Mouse (Mus musculus) kidney, embryonic 14.5 days (tissue): ENCODE data around the gene Atp6ap1. TPM values are rescaled to one million over a fixed set of nuclear protein-coding genes. Genes with fewer than 3 reads are reported as not detected.

Experiments
- ATAC-seq: fragments of 200-750 bp; cut with Nextera tagmentation; 2 replicates; pipeline ENCODE4 v1.8.0; 2017; ENCODE audit warnings: moderate number of reproducible peaks, mild to moderate bottlenecking, moderate TSS enrichment, moderate library complexity; ENCODE audit not compliant: low FRiP score, low TSS enrichment
- H3K27ac ChIP-seq: fragments of 300-500 bp; sonication (generic); 2 replicates; pipeline ENCODE4 v1.5.1; 2014; ENCODE audit warnings: low read depth, mild to moderate bottlenecking, low read length, moderate library complexity, mixed read lengths
- H3K27me3 ChIP-seq: fragments of 300-500 bp; sonication (generic); 2 replicates; pipeline ENCODE4 v1.6.1; 2014; ENCODE audit warnings: mild to moderate bottlenecking, low read length; ENCODE audit not compliant: control insufficient read depth, insufficient read depth
- H3K36me3 ChIP-seq: fragments of 300-500 bp; sonication (generic); 2 replicates; pipeline ENCODE4 v1.6.1; 2014; ENCODE audit warnings: low read length, mixed read lengths; ENCODE audit not compliant: control insufficient read depth, insufficient read depth
- H3K4me1 ChIP-seq: fragments of 300-500 bp; sonication (generic); 2 replicates; pipeline ENCODE4 v1.6.1; 2014; ENCODE audit warnings: low read length, mixed read lengths; ENCODE audit not compliant: control insufficient read depth, insufficient read depth
- H3K4me2 ChIP-seq: fragments of 300-500 bp; sonication (generic); replicated peaks from 2 replicates; pipeline ENCODE4 v1.6.1; 2014; ENCODE audit warnings: low read depth, mild to moderate bottlenecking, low read length
- H3K4me3 ChIP-seq: fragments of 300-500 bp; sonication (generic); 2 replicates; pipeline ENCODE4 v1.5.1; 2014; ENCODE audit warnings: mild to moderate bottlenecking, low read length
- H3K9ac ChIP-seq: fragments of 300-500 bp; sonication (generic); 2 replicates; pipeline ENCODE4 v1.6.1; 2014; ENCODE audit warnings: low read depth, mild to moderate bottlenecking, low read length, moderate library complexity
- H3K9me3 ChIP-seq: fragments of 300-500 bp; sonication (generic); 2 replicates; pipeline ENCODE4 v1.6.1; 2016; ENCODE audit warnings: low read length; ENCODE audit not compliant: control insufficient read depth
- WGBS: fragments of 180-500 bp; shearing (Covaris S2); extraction: QIAGEN DNeasy Blood & Tissue Kit; methylation state at CpG from one replicate; pipeline ENCODE4 v1.1.7; 2014; 5-methylcytosine and 5-hydroxymethylcytosine counted together
- polyA plus RNA-seq: library from polyadenylated mRNA; unstranded; fragments of >200 nt; fragmentation: Nextera tagmentation; extraction: Ambion mirVana; gene quantifications from 2 replicates; pipeline ENCODE4 v1.2.1, GENCODE M21; 2014

The Atp6ap1 gene
- polyA plus RNA-seq, 1 experiment from 2014 or later = 93.6 TPM

- no peaks in the 10 kb centered on the region for H3K27me3 ChIP-seq
- no peak overlapping the region for H3K4me3 ChIP-seq
- no peak overlapping the region for H3K9ac ChIP-seq
- H3K4me1 ChIP-seq = no peaks in the 10 kb centered on the region
- WGBS = 74% methylated on average over 1 of the region's 1 CpGs
- H3K9me3 ChIP-seq = no peaks in the 10 kb centered on the region
- H3K36me3 ChIP-seq = peaks cover 9% of the 10 kb centered on the region; the same call in 1 of the 2 replicates
- ATAC-seq = no peak
- H3K27ac ChIP-seq = no peak overlapping the region
- no peak overlapping the region for H3K4me2 ChIP-seq
Measured at GRCm38 (mm10) chrX:74298348-74298747, 1.5 kb downstream of the Atp6ap1 start.

GRCm38 (mm10) chrX:74299721-74300120 is 2.8 kb downstream of the Atp6ap1 start:
- Histone ChIP-seq H3K27ac (no peak overlapping the region), H3K4me2 (no peak overlapping the region), H3K36me3 (peaks cover 9% of the 10 kb centered on the region; the same call in 1 of the 2 replicates), H3K4me3 (no peak overlapping the region), H3K4me1 (no peaks in the 10 kb centered on the region), H3K27me3 (no peaks in the 10 kb centered on the region), H3K9me3 (no peaks in the 10 kb centered on the region), H3K9ac (no peak overlapping the region)
- WGBS = 93% methylated on average over 3 of the region's 3 CpGs
- no peak for ATAC-seq

- peak; percentile 85 for ATAC-seq
- H3K4me3 ChIP-seq = peak within 1 kb of the TSS; percentile 60
- no peaks in the 10 kb centered on the region for H3K27me3 ChIP-seq
- 25% methylated on average over 41 of the region's 41 CpGs for WGBS
- 0 out of 2 replicates have a peak, but pooled peaks cover 3% of the 10 kb centered on the region for H3K4me1 ChIP-seq
- no peaks in the 10 kb centered on the region for H3K9me3 ChIP-seq
- H3K4me2 ChIP-seq = peak within 1 kb of the TSS; percentile 56
- H3K9ac ChIP-seq = peak within 1 kb of the TSS; percentile 68
- H3K27ac ChIP-seq = peak within 1 kb of the TSS; percentile 79
- peaks cover 39% of the 10 kb centered on the region for H3K36me3 ChIP-seq
Measured at GRCm38 (mm10) chrX:74304867-74305700, 8.2 kb downstream of the Atp6ap1 start, which contains the start of gene Gdi1. TSS of gene Gdi1 (plus strand) at chrX:74304998.

DNA sequence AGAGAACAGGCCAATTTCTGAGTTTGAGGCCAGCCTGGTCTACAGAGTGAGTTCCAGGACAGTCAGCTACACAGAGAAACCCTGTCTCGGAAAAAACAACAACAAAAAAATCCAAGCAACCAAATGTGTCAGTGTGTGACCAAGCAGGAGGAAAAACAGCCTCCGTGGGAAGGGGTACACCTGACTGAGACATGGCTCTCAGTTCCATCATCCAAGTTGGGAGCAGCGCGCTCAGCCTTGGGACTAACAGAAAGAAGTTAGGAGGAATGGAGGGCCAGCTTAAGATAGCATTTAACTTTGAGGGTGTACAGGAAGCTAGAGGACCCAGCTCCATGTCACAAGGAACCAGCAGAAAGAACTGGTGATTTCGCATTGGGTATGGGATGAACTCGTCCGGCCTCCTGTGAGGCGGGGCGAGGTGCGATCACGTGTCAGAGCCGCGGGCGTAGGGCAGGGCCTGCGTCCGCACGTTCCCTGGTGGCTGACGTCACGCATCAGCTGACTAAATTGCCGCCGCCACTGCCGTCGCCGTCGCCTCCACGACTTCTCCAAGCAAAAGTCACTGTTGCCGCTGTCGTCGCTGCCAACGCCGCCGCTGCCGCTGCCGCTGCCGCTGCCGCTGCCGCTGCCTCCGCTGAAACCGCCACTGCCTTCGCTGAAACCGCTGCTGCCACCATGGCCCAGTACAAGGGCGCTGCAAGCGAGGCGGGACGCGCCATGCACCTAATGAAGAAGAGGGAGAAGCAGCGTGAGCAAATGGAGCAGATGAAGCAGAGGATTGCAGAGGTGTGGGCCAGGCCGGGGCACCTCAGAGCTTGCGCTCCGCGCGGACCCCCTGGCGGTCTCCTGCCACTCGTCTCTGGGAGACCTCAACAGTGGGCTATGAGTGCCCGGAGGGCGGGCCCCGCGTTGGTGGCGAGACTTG is 15.9 kb downstream of the Atp6ap1 start, which contains the start of gene Fam50a:
Fam50a (plus strand) TSS at position 494 of the 925 bp plus-strand sequence.
- Histone ChIP-seq H3K36me3 (peaks cover 29% of the 10 kb centered on the region), H3K27me3 (no peaks in the 10 kb centered on the region), H3K27ac (peak within 1 kb of the TSS; percentile 51; the same call in 1 of the 2 replicates), H3K4me1 (no peaks in the 10 kb centered on the region), H3K4me2 (peak within 1 kb of the TSS; percentile 63), H3K4me3 (peak within 1 kb of the TSS; percentile 60), H3K9me3 (no peaks in the 10 kb centered on the region), H3K9ac (peak within 1 kb of the TSS; percentile 79)
- ATAC-seq = peak; percentile 96
- WGBS = 30% methylated on average over 53 of the region's 59 CpGs

DNA sequence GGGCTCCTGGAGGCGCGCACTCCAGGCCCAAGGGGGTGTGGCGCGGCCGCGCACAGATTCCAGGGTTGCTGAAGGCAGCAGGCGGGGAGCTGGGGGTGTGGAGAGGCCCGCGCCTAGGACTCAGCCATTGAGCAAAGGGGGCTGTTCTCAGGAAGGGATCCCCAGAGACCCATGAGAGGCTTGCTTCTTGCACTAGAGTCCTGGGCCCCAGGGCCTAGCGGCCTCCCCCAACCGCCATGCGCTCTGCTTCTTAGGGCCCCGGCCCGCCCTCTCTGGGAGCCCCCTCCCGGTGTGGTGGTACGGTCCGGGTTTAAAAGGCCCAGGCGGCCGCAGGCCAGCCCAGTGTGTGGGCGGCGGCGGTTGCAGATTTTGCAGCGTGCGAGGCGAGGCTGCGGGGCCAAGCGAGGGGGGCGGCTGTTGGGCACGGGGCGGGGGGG is 31.8 kb downstream of the Atp6ap1 start, which contains the start of gene Plxna3:
Plxna3 (plus strand) TSS at position 342 of the 437 bp plus-strand sequence.
- no peaks in the 10 kb centered on the region for H3K27me3 ChIP-seq
- peak within 1 kb of the TSS; percentile 43 for H3K4me3 ChIP-seq
- peaks cover 3% of the 10 kb centered on the region; the same call in 1 of the 2 replicates for H3K36me3 ChIP-seq
- peak; percentile 96 for ATAC-seq
- 33% methylated on average over 26 of the region's 30 CpGs for WGBS
- H3K27ac ChIP-seq = peak within 1 kb of the TSS; percentile 37; the same call in 1 of the 2 replicates
- no peaks in the 10 kb centered on the region for H3K9me3 ChIP-seq
- H3K4me1 ChIP-seq = 0 out of 2 replicates have a peak, but pooled peaks cover 4% of the 10 kb centered on the region
- H3K9ac ChIP-seq = peak within 1 kb of the TSS; percentile 63
- H3K4me2 ChIP-seq = peak within 1 kb of the TSS; percentile 66

DNA sequence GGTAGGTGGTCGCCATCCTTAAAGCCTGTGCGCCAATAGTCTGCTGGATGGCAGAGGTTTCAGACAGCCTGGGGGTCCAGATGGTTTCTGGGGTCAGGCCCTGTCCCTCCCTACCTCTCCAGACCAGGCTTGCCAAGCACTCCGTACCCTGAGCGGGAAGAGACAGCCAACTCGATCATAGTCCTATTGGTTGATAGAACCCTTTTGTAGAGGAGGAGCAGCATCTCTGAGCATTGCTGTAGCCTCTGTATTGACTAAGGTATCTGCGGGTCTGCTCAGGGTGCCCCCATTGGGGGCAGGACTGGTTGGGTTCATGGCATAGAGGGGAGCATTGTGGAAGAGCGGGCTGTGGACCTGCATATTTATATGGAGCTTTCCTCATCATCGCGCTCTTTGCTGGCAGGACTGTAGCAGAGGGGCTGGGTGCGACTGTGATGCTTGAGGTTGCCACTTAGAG is 32.3 kb downstream of the Atp6ap1 start:
- ATAC-seq = peak; percentile 57
- Histone ChIP-seq H3K27ac (no peak overlapping the region), H3K9me3 (no peaks in the 10 kb centered on the region), H3K36me3 (peaks cover 3% of the 10 kb centered on the region; the same call in 1 of the 2 replicates), H3K4me3 (peak overlapping the region; percentile 43), H3K4me1 (0 out of 2 replicates have a peak, but pooled peaks cover 4% of the 10 kb centered on the region), H3K4me2 (peak overlapping the region; percentile 66), H3K27me3 (no peaks in the 10 kb centered on the region), H3K9ac (peak overlapping the region; percentile 63)
- 29% methylated on average over 10 of the region's 10 CpGs for WGBS

DNA sequence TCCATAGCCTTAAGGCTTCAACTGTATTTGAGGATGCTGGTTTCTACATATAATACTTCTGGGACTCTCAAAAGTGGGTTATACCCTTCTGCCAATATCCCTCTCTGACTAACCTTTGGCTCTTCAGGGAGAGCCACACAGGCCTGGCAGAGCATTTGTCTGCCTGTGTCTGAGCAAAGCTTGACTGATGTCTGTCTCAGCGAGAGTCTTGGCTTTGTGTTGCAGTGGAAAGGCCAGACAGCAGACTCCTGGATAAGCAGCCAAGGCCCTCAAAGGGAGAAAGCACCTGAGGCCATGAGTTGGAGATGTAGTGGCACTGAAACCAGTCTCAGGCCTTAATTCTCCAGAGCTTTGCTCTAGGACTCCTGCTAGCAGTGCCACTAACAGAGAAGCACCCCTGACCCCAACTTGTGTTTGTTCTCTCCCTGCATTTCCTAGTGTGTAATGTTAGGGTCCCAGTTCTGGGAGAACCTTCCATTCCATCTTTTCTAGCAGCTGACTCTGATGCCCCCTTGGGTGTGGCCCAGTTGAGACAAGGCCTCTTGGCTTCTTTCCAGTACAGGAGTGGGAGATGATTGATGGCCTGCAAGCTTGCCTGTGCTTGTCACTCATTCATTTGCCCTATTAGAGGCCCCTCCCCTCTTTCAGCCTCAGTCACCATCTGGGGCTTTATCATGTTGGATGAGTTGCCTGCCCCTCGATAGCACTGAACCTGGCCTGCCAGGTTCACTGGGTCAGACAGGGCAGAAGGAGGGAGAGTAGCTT is 33.5 kb downstream of the Atp6ap1 start:
- Histone ChIP-seq H3K27ac (no peak overlapping the region), H3K9ac (peak overlapping the region; percentile 63; the same call in 1 of the 2 replicates)
- no peak for ATAC-seq

More for the DNA sequence above, 33.5 kb downstream of the Atp6ap1 start:
- peak overlapping the region; percentile 66 for H3K4me2 ChIP-seq
- peaks cover 3% of the 10 kb centered on the region; the same call in 1 of the 2 replicates for H3K36me3 ChIP-seq
- H3K4me3 ChIP-seq = peak overlapping the region; percentile 43; the same call in 1 of the 2 replicates
- H3K27me3 ChIP-seq = no peaks in the 10 kb centered on the region
- H3K9me3 ChIP-seq = no peaks in the 10 kb centered on the region
- whole genome bisulfite sequencing = 43% methylated on average over 2 of the region's 2 CpGs
- 0 out of 2 replicates have a peak, but pooled peaks cover 4% of the 10 kb centered on the region for H3K4me1 ChIP-seq
